Mouse (Mus musculus) limb, embryonic 14.5 days (tissue): ENCODE results near the gene Ptpn18. TPM values are rescaled to one million over a fixed set of nuclear protein-coding genes. Genes with fewer than 3 reads are reported as not detected.

Source experiments
- ATAC-seq: fragments of 200-750 bp; cut with Nextera tagmentation; 2 replicates; pipeline ENCODE4 v1.8.0; 2017; ENCODE audit warnings: low read depth, moderate number of reproducible peaks, moderate TSS enrichment; ENCODE audit not compliant: low FRiP score
- DNase-seq: peaks from one replicate; pipeline ENCODE4 v3.0.0-alpha.2; 2015; ENCODE audit warnings: low spot score
- H3K27ac ChIP-seq: fragments of 300-500 bp; sonication (generic); replicated peaks from 2 replicates; pipeline ENCODE4 v1.5.1; 2014; ENCODE audit warnings: low read depth, mild to moderate bottlenecking, low read length, moderate library complexity, mixed read lengths
- H3K27me3 ChIP-seq: fragments of 300-500 bp; sonication (generic); 2 replicates; pipeline ENCODE4 v1.6.1; 2014; ENCODE audit warnings: low read length, mixed read lengths; ENCODE audit not compliant: control insufficient read depth, insufficient read depth
- H3K36me3 ChIP-seq: fragments of 300-500 bp; sonication (generic); 2 replicates; pipeline ENCODE4 v1.6.1; 2014; ENCODE audit warnings: mild to moderate bottlenecking, low read length, moderate library complexity, mixed read lengths; ENCODE audit not compliant: control insufficient read depth, insufficient read depth
- H3K4me1 ChIP-seq: fragments of 300-500 bp; sonication (generic); 2 replicates; pipeline ENCODE4 v1.6.1; 2014; ENCODE audit warnings: antibody characterized with exemption, low read length, mixed read lengths; ENCODE audit not compliant: control insufficient read depth, insufficient read depth
- H3K4me2 ChIP-seq: fragments of 300-500 bp; sonication (generic); replicated peaks from 2 replicates; pipeline ENCODE4 v1.6.1; 2014; ENCODE audit warnings: low read depth, mild to moderate bottlenecking, low read length, moderate library complexity; ENCODE audit not compliant: severe bottlenecking
- H3K4me3 ChIP-seq: fragments of 300-500 bp; sonication (generic); replicated peaks from 2 replicates; pipeline ENCODE4 v1.5.1; 2014; ENCODE audit warnings: low read length
- H3K9ac ChIP-seq: fragments of 300-500 bp; sonication (generic); 2 replicates; pipeline ENCODE4 v1.6.1; 2014; ENCODE audit warnings: mild to moderate bottlenecking, low read depth, low read length, moderate library complexity; ENCODE audit not compliant: severe bottlenecking
- H3K9me3 ChIP-seq: fragments of 300-500 bp; sonication (generic); 2 replicates; pipeline ENCODE4 v1.6.1; 2016; ENCODE audit warnings: low read length; ENCODE audit not compliant: control insufficient read depth
- POLR2A ChIP-seq: fragments of 200-500 bp; IDR thresholded peaks from 2 replicates; pipeline ENCODE4 v1.8.0; 2012; ENCODE audit warnings: inconsistent platforms, mild to moderate bottlenecking, moderate library complexity, borderline replicate concordance; ENCODE audit not compliant: insufficient read depth, insufficient read length; ENCODE audit errors: extremely low read depth
- WGBS: fragments of 180-500 bp; shearing (Covaris S2); extraction: QIAGEN DNeasy Blood & Tissue Kit; methylation state at CpG from one replicate; pipeline ENCODE4 v1.1.7; 2014; 5-methylcytosine and 5-hydroxymethylcytosine counted together
- polyA plus RNA-seq, 2 experiments: library from polyadenylated mRNA; depleted of rRNA in 1 of 2; stranded (reverse) in 1 of 2; unstranded in 1 of 2; fragments of >200 nt; fragmentation: Nextera tagmentation in 1 of 2; extraction: Ambion mirVana in 1 of 2; gene quantifications; 2 replicates each; pipeline versions ENCODE4 v1.2.1 to v1.2.3; 2012 to 2014

Ptpn18 gene
- polyA plus RNA-seq, 2 experiments = 21.7 to 28.6 TPM

DNA sequence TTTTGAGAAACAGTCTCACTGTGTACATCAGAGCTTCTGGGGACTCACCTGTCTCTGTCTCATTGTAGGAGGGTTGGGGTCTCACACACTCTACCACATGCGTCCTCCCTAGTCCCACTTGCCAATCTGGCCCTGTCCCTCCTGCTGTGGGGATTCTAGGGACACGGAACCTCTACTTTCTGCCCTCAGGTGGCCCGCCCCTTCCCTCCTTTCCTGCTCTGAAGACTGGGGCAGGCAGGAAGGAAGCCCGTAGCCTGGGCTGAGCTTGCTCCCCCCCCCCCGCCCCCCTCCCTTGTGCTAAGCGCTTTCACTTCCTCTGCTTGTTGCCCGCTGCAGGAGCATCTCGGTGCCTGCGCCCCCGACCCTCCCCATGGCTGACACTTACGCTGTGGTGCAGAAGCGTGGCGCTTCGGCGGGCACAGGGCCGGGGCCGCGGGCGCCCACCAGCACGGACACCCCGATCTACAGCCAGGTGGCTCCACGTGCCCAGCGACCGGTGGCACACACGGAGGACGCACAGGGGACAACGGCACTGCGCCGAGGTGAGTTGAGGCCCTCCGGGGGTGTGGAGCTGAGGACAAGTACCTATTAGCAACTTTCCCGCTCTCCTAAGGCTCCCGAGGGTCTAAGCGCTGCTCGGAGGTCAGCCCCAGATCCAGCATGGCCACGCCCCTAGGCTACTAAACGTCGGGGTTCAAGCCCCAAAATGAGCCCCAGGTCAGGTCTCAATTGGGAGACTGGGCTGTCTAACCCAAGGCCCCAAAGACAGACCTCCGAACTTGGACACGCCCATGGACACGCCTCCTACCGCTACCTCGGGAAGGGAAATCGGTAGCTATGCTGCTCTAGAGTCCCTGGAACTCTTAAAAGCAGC lies 13.1 kb downstream of the Ptpn18 start:
- H3K27ac ChIP-seq = no peak overlapping the region
- 2% methylated on average over 40 of the region's 43 CpGs for WGBS
- no peaks in the 10 kb centered on the region; the same call in 1 of the 2 replicates for H3K27me3 ChIP-seq
- peak overlapping the region; percentile 55 for H3K4me3 ChIP-seq
- H3K9me3 ChIP-seq = no peaks in the 10 kb centered on the region
- ATAC-seq (peak; percentile 71), DNase-seq (peak; percentile 38)
- H3K36me3 ChIP-seq = no peaks in the 10 kb centered on the region
- TF ChIP-seq POLR2A = no peak
- H3K9ac ChIP-seq = peak overlapping the region; percentile 57
- peaks cover 5% of the 10 kb centered on the region; the same call in 1 of the 2 replicates for H3K4me1 ChIP-seq
- peak overlapping the region; percentile 94 for H3K4me2 ChIP-seq

DNA sequence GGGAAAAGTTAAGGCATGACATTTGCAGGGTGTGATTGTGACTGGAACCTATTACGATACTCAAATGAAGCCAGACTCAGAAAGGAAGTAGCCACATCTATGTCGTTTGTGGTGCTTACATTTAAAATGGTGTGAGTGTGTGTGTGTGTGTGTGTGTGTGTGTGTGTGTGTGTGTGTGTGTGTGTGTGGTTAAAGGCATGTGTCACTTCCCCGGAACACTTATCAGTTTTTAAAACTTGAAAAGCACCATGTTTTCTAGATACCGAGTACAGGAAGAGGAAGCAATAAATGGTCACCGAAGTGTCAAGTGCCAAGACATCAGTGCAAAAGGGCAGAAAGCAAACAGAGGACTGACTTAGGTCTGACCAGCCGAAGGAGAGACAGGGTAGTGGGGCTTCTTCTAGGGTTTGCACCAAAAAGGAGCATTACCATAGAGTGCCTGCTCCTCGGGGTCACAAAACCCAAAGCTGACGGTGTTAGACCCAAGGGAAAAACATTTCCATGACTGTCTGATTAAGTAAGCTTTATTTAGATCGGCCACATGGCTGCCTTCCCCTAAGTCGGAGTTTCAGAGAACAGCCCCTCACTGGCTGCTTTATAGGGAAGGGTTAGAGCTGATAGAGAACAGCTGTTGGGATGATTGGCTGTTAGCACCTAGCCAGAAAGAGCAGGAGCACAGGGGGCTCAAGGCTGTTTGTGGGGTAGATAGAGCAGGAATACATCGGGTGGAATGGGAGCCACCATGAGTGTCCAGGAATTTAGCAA lies 19.5 kb downstream of the Ptpn18 start:
- Histone ChIP-seq H3K9ac (no peak overlapping the region), H3K27me3 (no peaks in the 10 kb centered on the region), H3K4me3 (no peak overlapping the region), H3K4me1 (0 out of 2 replicates have a peak, but pooled peaks cover 2% of the 10 kb centered on the region), H3K27ac (no peak overlapping the region), H3K36me3 (no peaks in the 10 kb centered on the region), H3K9me3 (no peaks in the 10 kb centered on the region), H3K4me2 (no peak overlapping the region)
- TF ChIP-seq POLR2A = no peak
- DNase-seq = peak; percentile 38
- whole genome bisulfite sequencing = 20% methylated on average over 11 of the region's 11 CpGs
- ATAC-seq = peak; percentile 57; the same call in 1 of the 2 replicates

DNA sequence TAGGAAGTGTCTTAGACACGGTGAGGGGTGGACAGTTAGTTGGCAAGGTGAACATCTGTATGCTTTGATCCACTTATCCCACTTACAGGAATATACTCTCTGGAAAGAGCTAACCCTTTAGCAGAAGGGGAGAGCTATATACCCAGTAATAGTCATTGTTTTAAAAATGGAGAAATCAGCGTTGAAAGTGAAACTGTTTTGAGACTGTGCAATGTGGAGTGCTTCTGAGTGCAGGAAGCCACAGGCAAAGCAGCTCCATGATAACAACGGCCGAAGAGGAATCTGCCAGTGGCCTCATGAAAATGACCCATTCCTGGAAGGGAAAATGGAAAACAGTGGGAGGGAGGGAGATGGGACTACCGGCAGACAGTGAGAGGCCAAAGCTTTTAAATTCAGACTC lies 21.2 kb downstream of the Ptpn18 start:
- TF ChIP-seq POLR2A = no peak
- Histone ChIP-seq H3K4me3 (no peak overlapping the region), H3K36me3 (no peaks in the 10 kb centered on the region), H3K9me3 (no peaks in the 10 kb centered on the region), H3K4me1 (peaks cover 2% of the 10 kb centered on the region; the same call in 1 of the 2 replicates), H3K27ac (no peak overlapping the region), H3K27me3 (no peaks in the 10 kb centered on the region), H3K4me2 (no peak overlapping the region), H3K9ac (no peak overlapping the region)
- ATAC-seq = no peak
- WGBS = 77% methylated on average over 5 of the region's 5 CpGs
- DNase-seq = no peak

DNA sequence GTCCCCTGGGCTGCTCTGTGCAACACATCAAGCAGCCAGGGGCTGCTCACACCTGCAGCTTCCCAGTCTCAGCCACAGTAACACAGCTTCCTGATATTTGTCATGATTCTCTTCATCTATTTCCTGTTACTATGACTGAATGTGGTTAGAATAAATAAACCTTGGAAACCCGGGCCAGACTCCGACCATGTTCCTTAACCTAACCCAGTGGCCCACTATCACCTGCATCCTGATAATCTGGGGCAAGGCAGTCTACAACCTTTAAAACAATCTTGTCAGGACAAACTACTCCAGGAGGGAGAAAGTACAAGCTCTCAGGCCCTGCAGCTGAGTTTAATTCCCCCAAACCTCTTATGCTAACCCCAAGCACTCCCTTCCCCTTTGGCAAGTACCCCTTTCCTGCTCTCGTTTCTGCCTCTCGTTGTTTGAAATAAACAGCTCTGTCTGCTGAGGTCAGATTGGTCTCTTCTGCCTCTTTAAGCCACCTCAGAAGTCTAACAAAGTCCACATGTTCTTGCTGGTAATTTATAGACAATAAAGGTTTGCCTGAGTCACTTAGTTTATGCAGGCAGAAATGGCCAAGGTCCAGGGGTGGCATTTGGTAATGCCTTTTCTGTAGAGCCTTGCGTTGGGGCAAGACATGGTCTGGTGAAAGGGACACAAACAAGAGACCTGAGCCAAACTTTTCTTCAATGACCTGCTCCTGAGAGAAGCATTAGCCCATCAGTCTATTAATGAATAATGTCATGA lies 22.5 kb downstream of the Ptpn18 start:
- no peaks in the 10 kb centered on the region for H3K36me3 ChIP-seq
- H3K9ac ChIP-seq = no peak overlapping the region
- no peak overlapping the region for H3K4me2 ChIP-seq
- TF ChIP-seq POLR2A = no peak
- ATAC-seq (no peak), DNase-seq (no peak)
- no peaks in the 10 kb centered on the region for H3K27me3 ChIP-seq
- no peak overlapping the region for H3K4me3 ChIP-seq
- H3K27ac ChIP-seq = no peak overlapping the region
- H3K9me3 ChIP-seq = no peaks in the 10 kb centered on the region
- H3K4me1 ChIP-seq = peaks cover 2% of the 10 kb centered on the region; the same call in 1 of the 2 replicates
- WGBS = 36% methylated on average over 5 of the region's 5 CpGs

DNA sequence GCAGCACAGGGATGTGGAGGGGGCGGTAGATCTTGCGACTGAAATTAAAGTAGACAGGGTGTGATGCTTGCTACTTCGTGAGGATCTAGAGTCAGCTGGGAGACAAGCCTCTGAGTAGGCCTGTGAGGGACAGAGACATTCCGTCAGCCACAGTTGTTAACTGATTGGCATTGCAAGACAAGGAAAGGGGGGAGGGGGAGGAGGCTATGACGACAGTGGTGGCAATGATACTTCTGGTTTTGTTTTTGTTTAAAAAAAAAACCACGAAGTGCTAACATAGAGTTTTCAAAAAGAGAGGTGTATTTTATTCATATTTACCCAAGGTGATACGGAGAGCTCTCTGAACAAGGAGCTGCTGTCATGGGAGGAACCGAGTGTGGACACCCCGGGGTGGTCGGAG lies 24.9 kb downstream of the Ptpn18 start:
- 77% methylated on average over 10 of the region's 10 CpGs for WGBS

More for the DNA sequence above, 24.9 kb downstream of the Ptpn18 start:
- TF ChIP-seq POLR2A = no peak
- Histone ChIP-seq H3K4me2 (no peak overlapping the region), H3K9ac (no peak overlapping the region), H3K27me3 (no peaks in the 10 kb centered on the region), H3K4me1 (peaks cover 1% of the 10 kb centered on the region; the same call in 1 of the 2 replicates), H3K36me3 (no peaks in the 10 kb centered on the region), H3K9me3 (no peaks in the 10 kb centered on the region), H3K27ac (no peak overlapping the region), H3K4me3 (no peak overlapping the region)
- ATAC-seq = no peak
- no peak for DNase-seq
